Mouse (Mus musculus) erythroblast, embryonic 14.5 days (primary cell): ENCODE results near the gene Rd3. TPM values are rescaled to one million over a fixed set of nuclear protein-coding genes. Genes with fewer than 3 reads are reported as not detected.

Experiments
- H3K27me3 ChIP-seq: 2 replicates; pipeline ENCODE4 v1.6.1; 2012; ENCODE audit warnings: inconsistent platforms; ENCODE audit not compliant: control insufficient read depth
- H3K36me3 ChIP-seq: 2 replicates; pipeline ENCODE4 v1.6.1; 2012; ENCODE audit warnings: mild to moderate bottlenecking, inconsistent platforms; ENCODE audit not compliant: control insufficient read depth
- H3K4me1 ChIP-seq: 2 replicates; pipeline ENCODE4 v1.6.1; 2012; ENCODE audit warnings: inconsistent platforms; ENCODE audit not compliant: control insufficient read depth
- H3K4me3 ChIP-seq: replicated peaks from 2 replicates; pipeline ENCODE3; 2012; ENCODE audit warnings: moderate library complexity, mild to moderate bottlenecking, inconsistent platforms
- H3K9me3 ChIP-seq: 2 replicates; pipeline ENCODE4 v1.6.1; 2012; ENCODE audit warnings: low read length, inconsistent platforms, mixed read lengths; ENCODE audit not compliant: control insufficient read depth
- GATA1 ChIP-seq: IDR thresholded peaks from 2 replicates; pipeline ENCODE4 v1.6.1; 2012; ENCODE audit warnings: low read length, inconsistent platforms, mixed read lengths
- TAL1 ChIP-seq: IDR thresholded peaks from 3 replicates; pipeline ENCODE4 v1.6.1; 2012; ENCODE audit warnings: low read length, inconsistent platforms, mixed read lengths
- polyA plus RNA-seq: library from polyadenylated mRNA; stranded (reverse); fragments of >175 nt; gene quantifications from 2 replicates; pipeline ENCODE4 v1.2.3, GENCODE M21; 2012

Rd3 gene
- polyA plus RNA-seq, 1 experiment: not detected

GRCm38 (mm10) chr1:191957321-191957720 is 19.8 kb upstream of the Rd3 start:
- Histone ChIP-seq H3K27me3 (no peaks in the 10 kb centered on the region), H3K4me1 (no peaks in the 10 kb centered on the region), H3K4me3 (no peak overlapping the region), H3K9me3 (no peaks in the 10 kb centered on the region), H3K36me3 (no peaks in the 10 kb centered on the region)
- TF ChIP-seq GATA1 (no peak), TAL1 (no peak)

- H3K27me3 ChIP-seq: no peaks in the 10 kb centered on the region
- no peaks in the 10 kb centered on the region for H3K36me3 ChIP-seq
- no peak for TF ChIP-seq TAL1
- H3K4me1 ChIP-seq: peaks cover 11% of the 10 kb centered on the region
- no peak overlapping the region for H3K4me3 ChIP-seq
- H3K9me3 ChIP-seq: no peaks in the 10 kb centered on the region
These were observed 16.2 kb upstream of the Rd3 start for GRCm38 (mm10) chr1:191960946-191961345.

- TF ChIP-seq TAL1 (no peak), GATA1 (no peak)
- no peaks in the 10 kb centered on the region for H3K9me3 ChIP-seq
- no peaks in the 10 kb centered on the region for H3K36me3 ChIP-seq
- no peak overlapping the region for H3K4me3 ChIP-seq
- peaks cover 11% of the 10 kb centered on the region for H3K4me1 ChIP-seq
- H3K27me3 ChIP-seq: no peaks in the 10 kb centered on the region
These were observed 13.8 kb upstream of the Rd3 start for GRCm38 (mm10) chr1:191963413-191963812.

- no peaks in the 10 kb centered on the region for H3K27me3 ChIP-seq
- H3K9me3 ChIP-seq: no peaks in the 10 kb centered on the region
- H3K4me1 ChIP-seq: peaks cover 11% of the 10 kb centered on the region
- H3K4me3 ChIP-seq: no peak overlapping the region
- no peaks in the 10 kb centered on the region for H3K36me3 ChIP-seq
- TF ChIP-seq TAL1 (no peak), GATA1 (no peak)
These were observed 13.0 kb upstream of the Rd3 start for GRCm38 (mm10) chr1:191963948-191964772.

- H3K27me3 ChIP-seq: no peaks in the 10 kb centered on the region
- no peaks in the 10 kb centered on the region for H3K36me3 ChIP-seq
- no peak overlapping the region for H3K4me3 ChIP-seq
- H3K4me1 ChIP-seq: peaks cover 11% of the 10 kb centered on the region
- TF ChIP-seq GATA1 (no peak), TAL1 (no peak)
- H3K9me3 ChIP-seq: no peaks in the 10 kb centered on the region
These were observed 12.2 kb upstream of the Rd3 start for GRCm38 (mm10) chr1:191964773-191965481.

GRCm38 (mm10) chr1:191969939-191970338 is 7.2 kb upstream of the Rd3 start:
- Histone ChIP-seq H3K4me1 (peaks cover 4% of the 10 kb centered on the region; the same call in 1 of the 2 replicates), H3K27me3 (no peaks in the 10 kb centered on the region; the same call in 1 of the 2 replicates), H3K9me3 (no peaks in the 10 kb centered on the region), H3K4me3 (no peak overlapping the region), H3K36me3 (no peaks in the 10 kb centered on the region)
- TF ChIP-seq TAL1 (no peak), GATA1 (no peak)

- H3K27me3 ChIP-seq: peaks cover 7% of the 10 kb centered on the region
- no peaks in the 10 kb centered on the region for H3K9me3 ChIP-seq
- no peaks in the 10 kb centered on the region for H3K36me3 ChIP-seq
- H3K4me1 ChIP-seq: no peaks in the 10 kb centered on the region
- no peak for TF ChIP-seq TAL1
- TF ChIP-seq GATA1: no peak
- no peak overlapping the region for H3K4me3 ChIP-seq
These were observed 2.4 kb upstream of the Rd3 start for GRCm38 (mm10) chr1:191974509-191975405.

- H3K27me3 ChIP-seq: peaks cover 23% of the 10 kb centered on the region
- no peaks in the 10 kb centered on the region for H3K9me3 ChIP-seq
- H3K36me3 ChIP-seq: no peaks in the 10 kb centered on the region
- no peak for TF ChIP-seq TAL1
- H3K4me1 ChIP-seq: no peaks in the 10 kb centered on the region
- H3K4me3 ChIP-seq: no peak overlapping the region
These were observed 4.4 kb downstream of the Rd3 start for GRCm38 (mm10) chr1:191981426-191982102.
